Mouse (Mus musculus): Measurements from ENCODE around the gene Slc30a4.

Slc30a4 gene

DNA sequence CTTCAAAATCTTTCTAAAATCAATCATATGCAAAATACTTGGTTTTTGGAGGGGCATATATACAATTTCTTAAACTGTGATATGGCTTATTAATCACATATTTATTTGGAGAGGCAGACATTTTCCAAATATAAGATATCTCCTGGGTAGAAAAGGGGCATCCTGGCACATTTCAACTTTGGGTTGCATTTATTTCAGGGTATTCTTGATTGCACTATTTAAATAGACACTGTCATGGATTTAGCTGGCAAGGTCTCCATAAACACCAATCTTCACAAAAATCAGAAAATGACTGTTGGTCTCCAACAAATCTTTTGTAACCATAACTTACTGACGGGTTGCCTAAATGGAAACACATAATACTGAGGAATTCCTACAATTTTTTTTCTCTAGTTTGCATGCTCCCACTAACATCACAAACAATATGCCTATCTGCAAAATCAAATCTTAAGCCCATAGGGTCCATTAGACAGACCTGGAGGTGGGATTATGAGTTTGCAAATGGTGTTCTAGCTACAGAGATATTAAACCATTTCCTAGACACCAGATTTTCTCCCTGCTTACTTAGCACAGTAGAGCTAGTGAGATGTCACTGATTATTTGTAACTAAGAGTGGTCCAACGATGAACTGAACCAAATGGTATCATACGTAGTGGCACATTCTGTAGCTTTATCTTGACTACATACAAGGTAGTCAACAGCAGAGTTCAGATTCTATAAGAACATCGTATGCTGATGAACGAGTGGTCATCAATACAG, 20.9 kb downstream of the Slc30a4 start:
- no peak for DNase-seq (ENCODE audit: low spot score in 2 of 2)

DNA sequence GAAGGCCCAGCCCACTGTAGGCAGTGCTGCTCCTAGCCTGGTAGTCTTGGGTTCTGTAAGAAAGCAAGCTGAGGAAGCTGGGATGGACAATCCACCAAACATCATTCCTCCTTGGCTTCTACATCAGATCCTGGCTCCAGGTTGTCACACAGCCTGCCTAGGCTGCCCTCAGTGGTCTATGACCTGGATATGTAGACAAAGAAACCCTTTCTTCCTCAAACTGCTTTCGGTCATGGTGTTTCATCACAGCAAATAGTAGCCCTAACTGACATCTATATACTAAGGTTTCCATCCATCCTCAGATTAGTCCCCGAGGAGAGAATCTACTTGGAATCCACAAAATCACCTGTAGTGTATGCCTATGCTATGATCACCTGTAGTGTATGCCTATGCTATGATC, 27.3 kb downstream of the Slc30a4 start:
- DNase-seq (ENCODE audit: low spot score in 2 of 2) = no peak

DNA sequence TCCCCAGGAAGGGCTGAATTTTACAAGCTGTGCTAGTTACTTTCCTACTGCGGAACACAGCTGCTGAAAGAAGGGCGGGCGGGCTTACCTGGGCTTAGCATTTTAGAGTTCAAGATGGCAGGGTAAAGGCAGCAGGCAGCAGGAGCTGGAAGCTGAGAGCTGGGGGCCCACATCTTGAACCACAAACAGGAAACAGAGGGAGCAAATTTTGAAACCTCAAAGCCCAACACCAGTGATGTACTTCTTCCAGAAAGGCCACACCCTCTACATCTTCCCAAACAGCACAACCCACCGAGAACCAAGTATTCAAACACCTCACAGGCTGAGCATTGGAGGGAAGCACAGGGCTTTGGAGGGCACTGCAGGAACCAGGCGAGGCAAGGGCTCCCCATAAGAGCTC, 29.6 kb downstream of the Slc30a4 start:
- no peak for DNase-seq (ENCODE audit: low spot score in 2 of 2)

DNA sequence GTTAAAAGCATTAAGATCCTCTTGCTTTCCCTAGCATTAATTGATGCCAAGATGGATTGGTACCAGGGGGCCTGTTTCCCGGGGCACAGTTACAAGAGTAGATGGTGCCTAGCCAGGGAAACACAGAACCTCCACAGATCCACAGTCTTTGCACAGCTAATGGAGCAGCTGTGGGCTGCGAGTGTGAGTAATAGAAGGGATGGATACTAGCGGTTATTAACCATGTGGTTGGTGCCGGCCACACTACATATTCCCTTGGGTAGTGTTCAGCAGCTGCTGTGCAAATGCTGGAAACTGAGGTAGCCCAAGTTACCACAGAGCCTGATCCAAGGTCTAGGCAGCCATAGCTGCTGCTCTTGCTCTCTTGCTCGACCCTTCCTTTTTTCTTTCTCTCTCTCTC, 30.7 kb downstream of the Slc30a4 start:
- no peak for DNase-seq (ENCODE audit: low spot score in 2 of 2)

DNA sequence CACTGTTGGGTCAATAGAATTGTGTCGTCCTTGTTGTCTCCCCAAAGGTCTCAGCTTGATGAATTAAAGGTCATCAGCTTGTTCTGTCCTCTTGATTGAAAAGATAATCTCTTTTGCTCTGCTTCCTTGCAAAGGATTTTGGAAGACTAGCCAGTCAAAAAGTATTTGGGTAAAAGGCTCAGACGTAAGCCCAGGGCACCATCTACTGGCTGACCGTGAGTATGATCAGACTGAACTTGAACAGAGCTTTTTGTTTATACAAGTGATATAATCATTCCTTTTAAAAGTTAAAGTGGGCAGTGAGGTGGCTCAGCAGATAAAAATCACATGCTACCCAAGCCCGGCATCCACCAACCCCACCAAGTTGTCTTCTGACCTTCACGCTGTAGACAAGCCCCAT, 34.6 kb downstream of the Slc30a4 start:
- DNase-seq (ENCODE audit: low spot score in 2 of 2) = peak in 1 of 2 experiments; percentile 24

DNA sequence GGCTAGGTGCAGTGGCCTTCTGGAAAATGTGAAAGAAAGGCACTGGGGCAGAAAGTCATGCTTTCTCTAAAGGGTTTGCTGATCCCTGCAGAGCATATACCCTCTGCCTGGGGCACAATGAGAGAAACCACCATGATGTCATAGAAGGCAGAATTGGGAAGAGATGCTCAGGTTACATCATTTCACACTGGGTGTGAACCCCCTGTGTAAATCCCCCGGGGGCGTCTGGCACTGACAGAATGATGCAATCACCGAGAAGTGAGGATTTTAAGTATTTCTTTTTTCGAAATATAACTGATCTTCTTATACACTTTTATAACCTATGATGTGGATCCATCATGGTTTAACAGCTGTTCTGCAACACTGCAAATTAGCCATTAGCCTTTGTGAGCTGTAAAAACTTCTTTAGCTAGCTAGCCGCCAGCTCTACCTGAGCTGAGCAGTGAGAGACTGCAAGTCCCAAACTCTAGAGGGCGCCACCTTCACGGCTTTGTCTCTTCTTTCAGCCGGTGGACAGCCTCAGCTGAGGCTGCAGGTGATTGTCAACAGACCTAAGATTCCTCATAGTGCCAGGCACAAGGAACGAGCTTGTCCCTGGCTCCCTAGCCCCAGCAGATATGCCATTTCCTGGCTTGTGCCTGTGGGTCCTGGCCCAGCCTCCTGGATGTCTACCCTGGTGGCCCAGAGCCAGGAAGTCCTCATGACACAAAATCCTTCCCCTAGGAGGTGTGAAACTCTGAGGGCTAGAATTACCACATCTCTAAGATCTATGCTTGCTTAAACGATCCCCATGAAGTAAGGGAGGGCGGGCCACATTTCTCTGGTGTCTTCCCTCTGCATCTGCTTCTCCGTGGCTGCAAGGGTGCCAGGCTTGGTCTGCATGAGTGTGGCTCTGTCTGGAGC, 36.2 kb downstream of the Slc30a4 start:
- DNase-seq (ENCODE audit: low spot score in 2 of 2) = peak in 1 of 2 experiments; percentile 32

DNA sequence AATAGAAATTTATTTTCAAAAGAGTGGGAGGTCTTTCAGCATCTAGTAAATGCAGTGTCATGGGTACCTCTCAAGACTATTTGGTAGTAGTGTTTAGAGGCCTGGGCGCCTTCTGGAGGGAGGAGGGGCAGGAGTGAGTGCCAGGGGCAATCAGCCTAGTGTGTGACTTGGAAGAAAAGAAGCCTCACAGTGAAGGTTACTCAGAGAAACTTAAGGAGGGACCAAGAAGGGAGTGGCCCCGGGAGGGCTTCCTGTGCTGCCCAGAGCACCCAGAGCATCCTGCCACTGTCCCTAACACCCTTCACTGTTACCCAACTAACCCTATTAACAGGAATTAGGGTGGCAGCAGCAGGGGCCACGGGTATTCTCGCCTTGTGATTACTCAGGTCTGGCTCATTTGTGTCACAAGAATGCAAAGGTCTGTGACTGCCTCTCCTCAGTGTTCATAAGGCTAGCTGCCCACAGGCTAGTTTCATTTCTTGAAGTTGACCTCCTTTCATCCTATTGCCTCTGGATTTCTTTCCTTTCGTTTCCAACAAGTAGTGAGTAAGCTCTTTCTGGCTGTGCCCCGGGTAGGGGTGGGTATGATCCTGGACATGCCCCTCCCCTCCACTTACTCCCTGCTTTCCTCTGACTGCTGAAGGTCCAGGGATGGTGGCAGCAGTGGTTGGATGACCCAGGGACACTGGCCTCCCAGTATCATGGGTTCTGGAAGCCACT, 37.0 kb downstream of the Slc30a4 start:
- no peak for DNase-seq (ENCODE audit: low spot score in 2 of 2)

DNA sequence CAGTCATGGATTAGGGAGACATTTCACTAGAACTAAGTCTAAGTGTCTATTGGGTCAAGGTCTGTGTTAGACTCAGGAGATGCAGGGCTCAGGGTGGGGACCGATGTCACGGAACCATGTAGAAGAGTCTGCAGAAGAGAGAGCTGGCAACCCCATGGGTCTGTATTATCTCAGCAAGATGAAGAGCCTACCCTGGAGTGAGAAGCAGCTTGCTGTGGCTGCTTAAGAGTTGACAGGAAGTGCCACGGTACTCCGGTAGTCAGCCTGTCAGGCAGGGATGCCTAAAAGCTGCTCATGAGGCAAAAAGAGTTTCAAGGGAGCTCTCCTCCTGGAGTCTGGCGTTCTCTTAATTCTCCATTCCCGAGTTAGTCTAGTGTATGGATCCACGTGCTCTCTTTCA, 42.6 kb downstream of the Slc30a4 start:
- no peak for DNase-seq (ENCODE audit: low spot score in 2 of 2)

DNA sequence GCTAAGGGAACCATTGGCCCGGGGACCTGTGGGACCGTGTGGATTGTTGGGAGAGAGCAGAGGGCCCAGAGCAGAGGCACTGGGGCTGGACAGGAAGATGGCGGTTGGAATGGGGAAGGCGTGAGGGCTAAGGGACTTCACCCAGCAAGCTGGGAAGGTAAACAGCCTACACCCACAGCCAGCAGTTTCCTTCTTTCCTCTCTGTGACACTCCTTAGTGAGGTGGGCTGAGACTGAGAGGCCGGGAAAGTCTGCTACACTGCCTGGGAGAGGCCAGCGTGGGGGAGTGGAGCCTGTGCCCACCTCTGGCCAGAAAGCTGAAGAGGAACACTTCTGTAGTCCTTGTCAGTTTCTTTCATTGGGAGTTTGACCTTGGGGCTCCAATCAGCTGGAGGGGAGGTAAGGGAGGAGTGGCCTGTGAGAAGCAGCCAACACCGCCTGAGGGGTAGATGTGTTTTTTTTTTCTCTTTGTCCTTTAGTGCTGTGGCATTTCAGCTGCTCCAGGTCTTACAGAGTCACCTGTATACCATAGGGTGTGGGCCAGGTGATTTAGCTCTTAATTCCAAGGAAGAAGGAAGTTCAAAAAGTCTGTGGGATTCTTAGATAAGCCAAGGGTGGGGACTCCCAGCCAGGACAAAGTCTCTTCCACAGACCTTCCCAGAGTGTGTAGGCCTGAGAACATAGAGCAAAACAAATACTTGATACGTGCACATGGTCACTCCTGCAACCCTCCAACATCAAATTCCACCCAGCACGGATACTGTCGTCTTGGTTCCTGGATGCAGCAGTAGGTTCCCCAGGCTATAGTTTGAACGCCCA, 44.5 kb downstream of the Slc30a4 start:
- DNase-seq (ENCODE audit: low spot score in 2 of 2) = no peak

DNA sequence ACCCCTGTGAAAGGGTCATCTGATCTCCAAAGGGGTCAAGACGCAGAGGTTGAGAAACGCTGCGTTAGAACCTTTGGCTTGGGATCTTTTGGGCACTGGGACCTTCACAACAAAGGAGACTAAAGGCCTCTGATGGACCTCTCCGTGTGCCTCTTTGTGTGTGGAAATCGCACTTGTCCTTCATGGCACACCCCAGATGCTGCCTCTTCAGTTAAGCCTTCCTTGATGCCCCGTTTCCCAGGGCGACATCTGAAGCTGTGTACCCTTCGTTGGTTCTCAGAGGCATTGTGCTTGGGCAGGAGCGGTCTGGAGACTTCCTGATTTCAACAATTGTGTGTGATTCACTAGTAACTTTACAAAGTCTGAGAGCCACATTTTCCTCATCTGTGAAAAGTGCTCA, 45.7 kb downstream of the Slc30a4 start:
- no peak for DNase-seq (ENCODE audit: low spot score in 2 of 2)

DNA sequence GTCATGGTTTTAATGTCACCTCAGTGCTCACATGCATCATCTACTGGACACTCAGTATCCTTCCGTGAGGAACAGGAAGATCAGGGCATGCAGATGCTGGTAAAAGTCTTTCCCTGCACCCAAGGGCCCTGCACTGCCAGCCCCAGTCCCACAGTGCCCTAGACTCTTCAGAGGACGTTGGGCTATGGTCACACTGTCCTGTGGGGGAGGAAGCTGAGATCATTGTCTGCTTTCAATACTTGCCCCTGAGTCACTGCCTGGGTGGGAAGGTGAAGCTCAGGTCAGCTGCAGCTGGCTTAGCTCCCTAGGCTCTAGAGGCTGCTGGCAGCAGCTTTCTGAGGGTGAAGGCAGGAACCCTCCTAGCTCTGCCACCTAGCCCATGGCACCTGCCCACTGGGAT, 46.4 kb downstream of the Slc30a4 start:
- DNase-seq (ENCODE audit: low spot score in 2 of 2) = no peak

DNA sequence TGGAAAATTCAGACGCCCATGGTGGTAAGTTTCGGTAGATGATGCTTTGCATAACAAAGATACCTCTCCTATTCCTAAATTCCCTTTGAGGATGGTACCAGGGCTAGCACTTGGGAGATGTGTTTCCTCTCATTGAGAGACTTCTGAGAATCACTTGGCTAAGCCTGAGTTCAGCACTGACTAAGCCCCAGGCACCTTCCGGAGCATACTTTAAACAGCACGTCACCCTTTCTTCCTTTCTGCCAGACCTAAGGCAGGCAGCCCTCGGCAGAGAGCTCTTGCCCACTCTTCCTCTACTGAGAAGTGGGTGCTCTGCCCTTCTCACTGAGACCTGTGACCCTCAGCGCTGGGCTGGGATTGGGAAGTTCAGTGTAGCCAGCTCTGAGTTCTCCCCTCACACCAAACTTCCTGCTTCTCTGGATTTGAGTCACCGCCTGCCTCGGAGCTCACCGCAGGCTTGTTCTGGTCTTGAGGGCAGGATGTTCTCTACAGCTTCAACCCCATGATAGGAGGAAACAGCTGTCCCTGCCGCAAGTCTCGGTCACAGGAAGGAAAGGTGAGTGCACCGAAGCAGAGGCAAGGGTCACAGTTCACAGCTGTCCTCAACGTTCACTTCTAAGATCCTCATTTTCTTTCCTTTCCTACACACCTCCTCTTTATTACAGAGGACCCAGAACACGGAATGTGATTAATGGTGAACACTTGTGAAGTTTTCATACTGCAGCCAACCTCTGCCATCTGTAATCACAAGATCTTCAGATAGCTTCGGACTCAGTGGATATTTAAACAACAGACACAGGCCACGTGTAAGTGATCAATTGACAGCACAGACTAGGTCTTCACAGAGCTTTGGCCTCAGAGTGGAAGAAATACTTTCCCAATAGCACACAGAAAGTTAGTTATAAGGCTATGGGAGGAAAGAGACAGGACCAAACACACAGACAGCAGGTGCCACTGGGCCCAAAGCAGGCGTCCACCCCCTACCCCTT, 50.1 kb downstream of the Slc30a4 start:
- peak in 1 of 2 experiments; percentile 9 for DNase-seq (ENCODE audit: low spot score in 2 of 2)

DNA sequence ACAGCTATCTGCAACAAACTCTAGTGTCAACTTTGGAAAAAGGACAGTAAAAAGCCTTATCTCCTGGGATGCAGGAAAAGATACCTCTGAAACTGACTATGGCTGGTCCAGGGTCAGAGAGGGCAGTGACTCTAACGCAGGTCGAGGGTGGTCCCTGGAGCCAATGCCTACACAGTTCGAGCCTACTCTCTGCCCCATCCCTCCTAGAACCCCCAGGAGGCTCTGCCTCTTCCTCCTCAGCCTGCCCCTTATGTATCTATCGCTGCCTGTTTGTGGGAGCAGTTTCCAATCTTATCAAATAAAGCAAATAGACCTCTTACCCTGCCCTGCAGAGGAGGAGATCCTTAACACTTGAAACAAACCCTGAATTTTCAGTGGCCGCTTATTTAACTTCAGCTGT, 63.8 kb downstream of the Slc30a4 start:
- DNase-seq (ENCODE audit: low spot score in 2 of 2) = no peak

DNA sequence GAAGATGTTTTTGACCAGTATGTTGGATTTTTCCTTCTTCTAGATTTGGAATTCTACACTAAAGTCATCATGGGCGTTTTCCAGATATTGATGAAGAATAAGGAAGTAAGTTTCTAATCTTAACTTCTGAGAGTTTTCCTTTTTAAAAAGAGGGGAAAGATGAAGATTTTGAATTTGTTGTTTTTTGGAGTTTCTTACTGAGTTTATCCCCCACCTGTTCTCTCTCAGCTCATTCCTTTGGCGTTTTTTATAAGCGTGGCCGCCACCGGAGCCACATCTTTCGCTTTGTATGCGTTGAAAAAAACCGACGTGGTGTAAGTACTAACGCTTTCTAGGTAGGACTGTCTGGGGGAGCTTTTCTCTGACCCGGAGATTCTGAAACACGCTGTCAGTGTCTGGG, 64.4 kb downstream of the Slc30a4 start:
- DNase-seq (ENCODE audit: low spot score in 2 of 2) = no peak

DNA sequence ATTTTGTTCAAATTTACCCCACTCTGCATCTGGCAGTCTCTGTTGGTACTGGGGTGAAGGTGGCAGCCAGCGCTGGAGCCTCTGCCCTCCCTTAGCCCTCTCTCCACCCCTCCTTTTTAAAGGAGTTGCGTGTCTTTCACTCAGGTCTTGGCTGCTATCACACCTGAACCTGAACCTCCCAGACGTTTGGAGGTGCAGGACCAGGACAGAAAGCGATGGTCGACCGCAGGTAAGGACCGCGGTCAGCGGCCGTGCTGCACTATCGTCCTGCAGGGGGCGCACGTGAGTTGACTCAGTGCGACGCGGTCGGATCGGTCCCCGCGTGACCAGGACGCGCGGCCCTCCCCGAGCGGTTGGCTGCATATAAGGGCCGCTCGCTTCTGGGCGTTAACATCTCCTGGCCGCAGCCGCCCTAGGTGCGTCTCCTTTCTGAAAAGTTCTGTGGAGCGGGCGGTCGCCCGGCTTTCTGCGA, 64.9 kb downstream of the Slc30a4 start:
- DNase-seq (ENCODE audit: low spot score in 2 of 2) = peak; percentile 53 to 71

DNA sequence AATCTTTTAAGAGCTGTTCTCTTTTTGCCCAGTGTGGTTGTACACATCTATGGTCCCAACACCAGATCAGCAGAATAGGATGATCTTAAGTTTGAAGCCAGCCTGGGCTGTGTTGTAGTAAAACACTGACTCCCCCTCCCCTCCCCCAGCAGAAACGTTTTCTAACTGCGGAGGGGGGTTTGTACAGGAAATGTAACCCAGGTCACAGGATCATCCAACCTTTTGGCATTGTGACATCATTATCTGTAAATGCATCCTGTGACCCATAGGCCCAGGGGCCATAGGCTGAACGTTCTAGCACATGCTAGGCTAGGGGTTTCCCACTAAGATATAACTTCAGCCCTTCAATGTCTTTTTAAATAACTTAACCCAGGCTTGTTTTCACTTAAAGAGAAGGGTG, 65.8 kb downstream of the Slc30a4 start, which contains the start of gene AA467197:
TSS of gene AA467197 (plus strand) at position 301 of the 400 bp plus-strand sequence.
- DNase-seq (ENCODE audit: low spot score in 2 of 2) = no peak
